Mouse (Mus musculus): ENCODE results near the gene Map2k1.
"Not testable (repeated sequence)": the region's sequence is repeated elsewhere in the genome, so short reads cannot be mapped to it uniquely, and the experiment has no call there.

The Map2k1 gene

GRCm38 (mm10) chr9:64172145-64172815, 81.2 kb downstream of the Map2k1 start:
- DNase-seq (ENCODE audit: extremely low read depth, low read depth, low spot score) = no peak

GRCm38 (mm10) chr9:64169967-64170366, 83.5 kb downstream of the Map2k1 start:
- not testable (repeated sequence) for DNase-seq (ENCODE audit: extremely low read depth, low read depth, low spot score)

GRCm38 (mm10) chr9:64160471-64160870, 93.0 kb downstream of the Map2k1 start:
- DNase-seq (ENCODE audit: extremely low read depth, low read depth, low spot score) = no peak

GRCm38 (mm10) chr9:64156641-64157040, 96.8 kb downstream of the Map2k1 start:
- DNase-seq (ENCODE audit: extremely low read depth, low read depth, low spot score) = no peak

GRCm38 (mm10) chr9:64139879-64140278, 113.6 kb downstream of the Map2k1 start:
- DNase-seq (ENCODE audit: extremely low read depth, low read depth, low spot score) = no peak

- not testable (repeated sequence) for DNase-seq (ENCODE audit: extremely low read depth, low read depth, low spot score)
Observed at GRCm38 (mm10) chr9:64138896-64139295, 114.5 kb downstream of the Map2k1 start.

Data from fat pad, adult 2 months (tissue).